Mouse (Mus musculus): ENCODE results near the gene Bco1. TPM values are rescaled to one million over a fixed set of nuclear protein-coding genes. Genes with fewer than 3 reads are reported as not detected.
A peak's percentile ranks its signal among the peaks of the same experiment; 100 is the strongest.

Gene Bco1
- polyA plus RNA-seq, 1 experiment, result 1.4 TPM

GRCm38 (mm10) chr8:117178676-117179075 is 83.0 kb downstream of the Bco1 start:
- TF ChIP-seq CTCF (IDR thresholded peaks at IDR 0.05; ENCODE audit: extremely low read depth, insufficient read length, insufficient replicate concordance, low read depth, low read length) (no peak), POLR2A (IDR thresholded peaks at IDR 0.05; ENCODE audit: low read depth, low read length) (no peak)
- WGBS, result 77% methylated on average over 6 of the region's 6 CpGs
- no peak overlapping the region for H3K27ac ChIP-seq (ENCODE audit: insufficient read depth, low read depth, low read length)
- no peak overlapping the region for H3K4me3 ChIP-seq (ENCODE audit: low read depth, low read length)
- H3K27me3 ChIP-seq (ENCODE audit: control insufficient read depth, insufficient read depth, low read length), result no peaks in the 10 kb centered on the region
- peaks cover 8% of the 10 kb centered on the region for H3K36me3 ChIP-seq (ENCODE audit: control insufficient read depth, insufficient read depth, low read length)
- H3K4me1 ChIP-seq (ENCODE audit: control insufficient read depth, insufficient read depth, insufficient read length, low read length), result no peaks in the 10 kb centered on the region; the same call in 1 of the 2 replicates

GRCm38 (mm10) chr8:117182746-117183145 is 87.1 kb downstream of the Bco1 start:
- 99% methylated on average over 4 of the region's 4 CpGs for WGBS

More at GRCm38 (mm10) chr8:117182746-117183145, 87.1 kb downstream of the Bco1 start:
- TF ChIP-seq POLR2A (IDR thresholded peaks at IDR 0.05; ENCODE audit: low read depth, low read length), result no peak
- peak; percentile 19; the same call in 1 of the 2 replicates for TF ChIP-seq CTCF (IDR thresholded peaks at IDR 0.05; ENCODE audit: extremely low read depth, insufficient read length, insufficient replicate concordance, low read depth, low read length)
- Histone ChIP-seq H3K27ac (ENCODE audit: insufficient read depth, low read depth, low read length) (no peak overlapping the region), H3K4me3 (ENCODE audit: low read depth, low read length) (no peak overlapping the region), H3K27me3 (ENCODE audit: control insufficient read depth, insufficient read depth, low read length) (no peaks in the 10 kb centered on the region), H3K4me1 (ENCODE audit: control insufficient read depth, insufficient read depth, insufficient read length, low read length) (no peaks in the 10 kb centered on the region), H3K36me3 (ENCODE audit: control insufficient read depth, insufficient read depth, low read length) (peaks cover 25% of the 10 kb centered on the region)

Other genes starting within 250 kb of the Bco1 start
- 1.5 and 2.6 TPM in 2 replicates for gene Cmc2, start 174.4 kb upstream of the Bco1 start, polyA plus RNA-seq (2012; rRNA removed)
- 0.91 and 1.8 TPM in 2 replicates for gene Cenpn, start 174.1 kb upstream of the Bco1 start, polyA plus RNA-seq (2012; rRNA removed)
- gene Atmin, start 152.5 kb upstream of the Bco1 start, polyA plus RNA-seq (2012; rRNA removed), result 6.7 and 10.4 TPM in 2 replicates
- gene 1700030J22Rik, start 116.9 kb upstream of the Bco1 start, polyA plus RNA-seq (2012; rRNA removed), result 0.08 and 0.16 TPM in 2 replicates
- 11.2 and 14.6 TPM in 2 replicates for gene Gcsh, start 102.3 kb upstream of the Bco1 start, polyA plus RNA-seq (2012; rRNA removed)
- 0.09 and 0.60 TPM in 2 replicates for gene Pkd1l2, start 13.4 kb upstream of the Bco1 start, polyA plus RNA-seq (2012; rRNA removed)
- 2.4 and 4.6 TPM in 2 replicates for gene Gan, start 62.3 kb downstream of the Bco1 start, polyA plus RNA-seq (2012; rRNA removed)
- 58.7 and 129 TPM in 2 replicates for gene Cmip, start 161.2 kb downstream of the Bco1 start, polyA plus RNA-seq (2012; rRNA removed)

Data from small intestine, adult 2 months (tissue).